Mouse (Mus musculus) retina, postnatal 7 days (tissue): ENCODE measurements at regions not wholly inside any gene's neighbourhood (a gene's known extent, or its start where the extent isn't known, plus 50 kb on each side); places are given as distances from the start of the nearest gene placed in this dataset.

Experiments
- DNase-seq: peaks from one replicate; pipeline ENCODE4 v3.0.0-alpha.2; 2012; ENCODE audit warnings: low read depth, low spot score

DNA sequence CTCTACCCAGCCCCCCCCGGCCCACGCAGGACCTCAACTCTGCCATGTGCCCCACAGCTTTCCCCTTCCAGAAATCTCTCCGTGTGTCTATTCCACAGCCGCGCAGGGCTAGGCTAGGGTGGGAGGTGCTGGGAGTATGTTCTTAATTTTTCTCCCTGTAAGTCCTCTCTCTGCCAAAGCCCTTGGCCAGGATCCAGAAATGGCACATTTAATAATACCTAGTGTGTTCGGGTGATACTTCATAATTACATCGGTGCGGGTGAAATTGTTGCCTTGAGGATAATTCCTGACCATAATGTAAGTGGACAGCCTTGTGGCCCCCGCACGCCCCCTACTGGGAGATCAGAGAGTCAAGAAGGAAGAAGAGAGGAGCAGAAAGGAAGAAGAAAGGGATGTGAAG lies 1093.5 kb downstream of the Mrps31 start:
- peak; percentile 8 for DNase-seq

DNA sequence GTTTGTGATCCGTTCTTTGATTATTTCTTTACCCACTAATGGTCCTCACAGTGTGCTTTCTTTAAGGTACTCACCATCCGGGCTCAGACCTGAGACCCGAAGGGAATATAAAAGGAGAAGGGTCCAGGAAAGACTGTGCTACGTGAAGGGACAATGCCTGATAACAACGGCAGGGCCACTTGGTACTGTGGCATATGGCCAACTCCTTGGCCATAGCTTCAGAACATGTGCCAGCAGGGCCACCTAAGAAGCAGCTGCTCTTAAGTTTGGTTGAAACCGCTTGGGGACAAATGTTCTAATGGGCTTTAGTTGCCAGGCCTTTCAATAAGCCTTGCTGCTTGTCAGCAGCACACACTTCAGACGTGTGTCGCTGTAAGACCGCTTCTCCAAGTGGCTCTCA lies 1094.1 kb downstream of the Mrps31 start:
- DNase-seq = no peak

DNA sequence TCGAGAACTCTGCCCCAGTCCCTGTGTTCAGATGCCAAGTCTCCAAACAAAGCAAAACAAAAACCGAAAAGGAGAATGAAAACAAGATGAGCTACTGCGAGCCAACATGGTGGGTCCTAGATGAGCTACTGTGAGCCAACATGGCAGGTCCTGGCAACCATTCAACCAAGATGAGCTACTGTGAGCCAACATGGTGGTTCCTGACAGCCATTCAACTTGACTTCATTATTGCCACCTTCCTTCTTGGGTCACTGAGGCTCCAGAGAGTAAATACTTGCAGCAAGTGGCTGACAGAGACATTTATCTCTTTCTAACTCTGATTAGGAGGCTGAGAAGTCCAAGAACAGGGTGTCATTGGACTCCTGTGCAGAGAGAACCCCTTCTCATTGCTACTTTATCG lies 1094.8 kb downstream of the Mrps31 start:
- no peak for DNase-seq

GRCm38 (mm10) chr8:23507661-23508060 lies 1096.5 kb downstream of the Mrps31 start:
- no peak for DNase-seq

GRCm38 (mm10) chr8:23510076-23510475 lies 1098.9 kb downstream of the Mrps31 start:
- no peak for DNase-seq

- no peak for DNase-seq
These were observed 1099.4 kb downstream of the Mrps31 start for GRCm38 (mm10) chr8:23510561-23510960.

DNA sequence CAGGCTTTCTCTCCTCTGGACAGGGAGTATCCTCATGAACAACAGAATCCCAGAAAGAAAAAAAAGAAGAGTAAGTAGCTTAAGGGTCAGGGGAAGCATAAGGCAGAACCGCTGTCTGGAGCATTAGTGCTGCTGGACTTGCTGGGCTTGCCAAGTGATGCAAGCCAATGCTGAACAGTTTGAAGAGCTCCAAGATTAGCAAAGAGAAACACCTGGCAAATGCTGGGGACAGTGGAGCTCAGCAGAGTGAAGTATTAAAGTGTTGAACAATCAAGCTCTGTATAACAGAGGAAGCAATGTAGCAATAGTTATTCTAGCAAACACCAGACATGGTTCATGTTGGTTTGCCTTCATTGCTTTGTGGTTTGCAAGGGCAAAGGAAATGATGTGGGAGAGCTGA lies 1100.1 kb downstream of the Mrps31 start:
- no peak for DNase-seq

GRCm38 (mm10) chr8:23511792-23512191 lies 1100.6 kb downstream of the Mrps31 start:
- no peak for DNase-seq

- no peak for DNase-seq
These were observed 1105.3 kb downstream of the Mrps31 start for GRCm38 (mm10) chr8:23516469-23516868.

DNA sequence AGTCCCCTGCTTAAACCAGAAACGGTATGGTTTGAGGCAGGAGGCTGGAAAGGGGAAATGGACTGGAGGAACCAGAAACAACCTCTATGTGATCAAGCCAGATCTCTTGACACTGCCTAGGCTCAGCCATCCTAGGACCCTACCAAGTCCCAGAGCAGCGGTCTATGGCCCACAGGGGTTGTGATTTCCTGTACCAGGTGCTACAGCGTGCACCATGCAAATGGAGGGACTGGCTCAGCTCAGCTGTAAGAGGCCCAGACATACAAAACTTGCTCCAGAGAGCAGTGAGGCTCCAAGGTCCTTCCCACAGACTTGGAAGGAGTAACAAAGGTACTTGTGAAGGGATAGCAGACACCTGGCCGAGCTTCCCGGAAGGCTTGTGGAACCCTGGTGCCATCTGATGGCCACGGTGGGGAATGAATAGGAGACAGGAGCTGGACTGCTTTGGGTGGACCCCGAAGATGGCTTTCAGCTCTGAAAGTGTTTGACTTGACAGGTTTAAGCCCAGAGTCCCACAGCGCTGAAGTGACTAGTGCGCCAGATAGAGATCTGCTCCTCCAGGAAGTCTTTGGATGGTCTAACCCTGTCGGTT lies 1120.5 kb downstream of the Mrps31 start:
- DNase-seq = peak; percentile 20

- no peak for DNase-seq
These were observed 1126.7 kb downstream of the Mrps31 start for GRCm38 (mm10) chr8:23537681-23538359.

DNA sequence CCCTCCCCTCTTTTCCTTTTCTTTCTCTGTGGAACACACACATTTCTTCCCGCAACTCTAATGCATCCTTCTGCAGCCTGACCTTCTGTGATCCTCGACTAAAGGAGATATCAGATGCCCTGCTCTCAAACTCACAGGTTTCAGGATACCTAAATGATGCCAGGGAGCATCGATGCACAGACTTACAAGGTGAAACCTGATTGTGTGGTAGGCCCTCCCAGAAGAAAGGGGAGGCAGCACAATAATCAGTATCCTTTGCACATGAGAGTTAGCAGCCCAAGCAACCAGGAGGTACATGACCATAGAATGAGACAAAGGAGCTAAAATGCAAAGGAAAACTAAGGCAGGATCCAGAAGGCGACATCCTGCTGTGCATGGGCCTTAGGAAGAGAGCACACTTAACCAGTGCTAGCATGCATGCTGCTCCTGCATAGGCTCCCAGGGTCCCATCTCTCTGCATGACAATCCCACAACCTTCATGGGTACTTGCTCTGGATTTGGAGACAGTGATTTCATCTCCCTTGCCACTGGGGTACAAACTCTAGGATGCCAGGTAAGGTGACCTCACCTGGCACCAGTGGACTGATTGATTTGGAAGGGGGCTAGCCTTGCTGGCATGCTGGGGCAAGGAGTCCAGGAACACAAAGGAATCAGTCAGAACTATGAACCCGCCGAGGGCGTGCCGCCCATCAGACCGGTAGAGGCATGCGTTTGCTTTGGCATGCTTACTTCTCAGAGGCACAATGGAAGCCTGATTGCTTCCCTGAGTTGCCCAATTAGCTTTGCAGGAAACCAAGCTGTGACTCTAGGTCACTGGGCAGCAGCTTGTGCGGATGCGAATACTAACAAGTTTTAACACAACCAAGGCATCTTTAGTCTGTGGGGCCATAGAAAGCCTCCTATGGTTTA lies 1142.7 kb downstream of the Mrps31 start:
- no peak for DNase-seq

GRCm38 (mm10) chr8:23560836-23561235 lies 1149.7 kb downstream of the Mrps31 start:
- no peak for DNase-seq

- DNase-seq = no peak
These were observed 1150.7 kb downstream of the Mrps31 start for GRCm38 (mm10) chr8:23561683-23562385.

DNA sequence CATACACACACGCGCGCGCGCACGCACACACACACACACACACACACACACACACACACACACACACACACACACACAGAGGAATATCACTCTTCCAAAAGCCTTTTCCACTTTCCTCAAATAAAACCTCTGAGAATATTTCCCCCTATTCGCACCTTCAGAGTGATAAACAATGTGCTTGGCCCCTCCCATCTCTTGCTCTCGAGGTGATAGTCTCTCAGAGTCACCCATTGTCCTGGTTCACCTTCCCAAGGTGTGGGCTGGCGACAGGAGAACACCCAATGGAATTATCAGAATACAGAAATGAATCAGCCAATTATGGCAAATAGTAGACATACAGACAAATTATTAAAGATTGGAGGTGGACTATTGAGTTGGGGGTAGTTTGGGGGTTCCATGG lies 1151.3 kb downstream of the Mrps31 start:
- DNase-seq = no peak

- no peak for DNase-seq
These were observed 1152.2 kb downstream of the Mrps31 start for GRCm38 (mm10) chr8:23563065-23564020.

DNA sequence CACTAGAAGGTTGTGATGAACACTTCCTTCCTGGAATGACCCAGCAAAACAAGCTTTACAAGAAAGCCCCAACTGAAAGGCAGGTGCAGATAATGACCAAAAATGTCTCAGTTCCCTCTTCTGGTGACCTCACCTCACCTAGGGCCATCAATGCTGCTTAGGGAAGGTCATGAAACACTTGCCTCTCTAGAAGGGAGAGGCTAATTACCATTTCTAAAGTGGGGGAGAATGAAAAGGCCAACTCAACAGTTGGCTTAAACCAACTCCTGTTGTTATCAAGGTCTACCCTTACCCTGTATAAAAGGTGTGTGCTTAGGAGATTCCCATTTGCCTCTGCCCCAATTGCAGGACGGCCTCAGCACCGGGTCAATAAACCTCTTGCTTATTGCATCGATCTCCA lies 1156.7 kb downstream of the Mrps31 start:
- DNase-seq = no peak

- DNase-seq = no peak
These were observed 1154.3 kb downstream of the Adam3 start for GRCm38 (mm10) chr8:23571338-23571737.

DNA sequence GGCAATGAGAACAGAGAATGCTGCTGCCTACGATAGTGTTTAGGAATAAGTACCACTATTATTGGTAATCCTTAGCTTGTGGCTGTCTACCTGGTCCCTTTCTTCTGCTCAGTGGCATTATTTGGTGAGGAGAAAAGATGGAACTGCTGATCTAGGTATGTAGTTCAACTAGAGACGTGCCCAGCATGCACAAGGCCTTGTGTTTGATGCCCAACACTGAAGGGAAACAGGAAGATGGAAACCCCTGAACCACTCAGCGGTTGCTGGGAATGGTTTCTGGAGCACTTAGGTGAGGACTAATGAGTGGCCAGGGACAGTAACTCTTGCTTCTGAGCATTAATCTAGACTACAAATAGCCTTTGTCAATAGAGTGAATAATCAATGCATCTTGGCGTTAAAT lies 1145.5 kb downstream of the Adam3 start:
- DNase-seq = no peak

DNA sequence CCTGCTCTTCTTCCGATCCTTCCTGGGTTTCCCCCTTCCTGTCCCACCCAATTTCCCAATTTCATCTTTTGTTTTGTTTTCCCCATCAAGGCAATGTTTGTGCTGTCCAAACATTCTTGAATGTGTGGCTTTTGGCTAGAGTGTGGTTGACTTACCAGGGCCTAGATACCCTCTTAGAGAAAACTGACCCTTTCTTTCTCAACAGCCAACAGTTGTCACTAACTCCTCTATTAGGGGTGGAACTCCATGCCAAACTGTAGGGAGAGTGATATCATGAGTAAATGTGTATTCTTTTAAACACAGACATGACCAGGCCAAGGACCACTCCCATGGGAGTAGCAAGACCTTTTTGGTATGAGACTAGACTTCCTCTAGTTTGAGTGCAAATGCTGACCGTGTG lies 1145.0 kb downstream of the Adam3 start:
- no peak for DNase-seq
